Mouse (Mus musculus) liver, postnatal 0 days (tissue): ENCODE results near the gene Galnt10. TPM values are rescaled to one million over a fixed set of nuclear protein-coding genes. Genes with fewer than 3 reads are reported as not detected.

ENCODE experiments used
- ATAC-seq: fragments of 200-750 bp; cut with Nextera tagmentation; 2 replicates; pipeline ENCODE4 v1.8.0; 2017; ENCODE audit warnings: mild to moderate bottlenecking, moderate library complexity
- DNase-seq: peaks from one replicate; pipeline ENCODE4 v3.0.0-alpha.2; 2016
- H3K27ac ChIP-seq: fragments of 300-500 bp; sonication (generic); 2 replicates; pipeline ENCODE4 v1.5.1; 2014; ENCODE audit warnings: antibody characterized with exemption, moderate library complexity, mild to moderate bottlenecking, low read depth
- H3K27me3 ChIP-seq: fragments of 300-500 bp; sonication (generic); 2 replicates; pipeline ENCODE4 v1.6.1; 2014; ENCODE audit warnings: low read length, control low read depth, mixed read lengths; ENCODE audit not compliant: insufficient read depth
- H3K36me3 ChIP-seq: fragments of 300-500 bp; sonication (generic); replicated peaks from 2 replicates; pipeline ENCODE4 v1.6.1; 2014; ENCODE audit warnings: mild to moderate bottlenecking, control low read depth, low read length, moderate library complexity, mixed read lengths; ENCODE audit not compliant: insufficient read depth
- H3K4me1 ChIP-seq: fragments of 300-500 bp; sonication (generic); 2 replicates; pipeline ENCODE4 v1.6.1; 2014; ENCODE audit warnings: antibody characterized with exemption, mild to moderate bottlenecking, control low read depth; ENCODE audit not compliant: insufficient read depth
- H3K4me2 ChIP-seq: fragments of 300-500 bp; sonication (generic); 2 replicates; pipeline ENCODE4 v1.6.1; 2014; ENCODE audit warnings: low read depth, mild to moderate bottlenecking, low read length, moderate library complexity, mixed read lengths
- H3K4me3 ChIP-seq: fragments of 300-500 bp; sonication (generic); 2 replicates; pipeline ENCODE4 v1.5.1; 2014; ENCODE audit warnings: low read depth, low read length
- H3K9ac ChIP-seq: fragments of 300-500 bp; sonication (generic); replicated peaks from 2 replicates; pipeline ENCODE4 v1.6.1; 2014; ENCODE audit warnings: mild to moderate bottlenecking, moderate library complexity
- H3K9me3 ChIP-seq: fragments of 300-500 bp; sonication (generic); 2 replicates; pipeline ENCODE4 v1.6.1; 2016; ENCODE audit warnings: mild to moderate bottlenecking, control low read depth, low read length, mixed read lengths
- CTCF ChIP-seq: sonication (generic); IDR thresholded peaks from 2 replicates; pipeline ENCODE4 v1.5.1; 2016; ENCODE audit warnings: antibody characterized with exemption, low read depth
- EP300 ChIP-seq: IDR thresholded peaks from 2 replicates; pipeline ENCODE4 v1.6.1; 2016; ENCODE audit warnings: antibody characterized with exemption, low read depth, mild to moderate bottlenecking
- WGBS: fragments of 180-500 bp; shearing (Covaris S2); extraction: QIAGEN DNeasy Blood & Tissue Kit; methylation state at CpG from one replicate; pipeline ENCODE4 v1.1.7; 2014; ENCODE audit not compliant: insufficient replicate concordance; 5-methylcytosine and 5-hydroxymethylcytosine counted together
- polyA plus RNA-seq: library from polyadenylated mRNA; unstranded; fragments of >200 nt; fragmentation: Nextera tagmentation; extraction: Ambion mirVana; gene quantifications from 2 replicates; pipeline ENCODE4 v1.2.1, GENCODE M21; 2015

Galnt10 gene
- polyA plus RNA-seq, 1 experiment from 2014 or later = 8.2 TPM

- ATAC-seq = no peak
- TF ChIP-seq EP300 = 0 out of 2 replicates have a peak, but pooled peaks have one; percentile 18
- no peak for TF ChIP-seq CTCF
- 69% methylated on average over 6 of the region's 6 CpGs for WGBS
These were observed 68.7 kb downstream of the Galnt10 start for GRCm38 (mm10) chr11:57713960-57714359.

DNA sequence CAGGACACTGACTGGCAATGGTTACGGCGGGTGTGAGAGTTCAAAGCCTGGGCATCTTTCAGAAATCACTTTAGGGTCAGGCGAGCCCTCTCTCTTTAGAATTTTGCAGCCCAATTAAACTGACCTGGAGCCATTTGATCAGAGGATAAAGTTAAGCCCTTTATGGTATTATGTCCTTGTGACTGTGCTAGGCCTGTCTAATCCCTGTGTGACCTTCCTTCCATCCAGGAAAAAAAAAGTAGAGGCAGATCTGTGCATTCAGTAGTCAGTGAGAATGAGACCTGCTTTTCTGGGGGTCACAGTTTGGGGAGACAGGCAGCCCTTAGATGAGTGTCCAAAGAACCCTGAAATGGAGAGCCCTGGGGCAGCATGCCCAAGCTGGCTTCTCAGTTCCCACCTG is 71.5 kb downstream of the Galnt10 start:
- no peak overlapping the region for H3K4me2 ChIP-seq
- WGBS = 82% methylated on average over 3 of the region's 3 CpGs
- H3K27me3 ChIP-seq = no peaks in the 10 kb centered on the region
- no peaks in the 10 kb centered on the region for H3K9me3 ChIP-seq
- DNase-seq (no peak), ATAC-seq (no peak)
- no peak overlapping the region for H3K4me3 ChIP-seq
- H3K36me3 ChIP-seq = peaks cover 3% of the 10 kb centered on the region; the same call in 1 of the 2 replicates
- no peak for TF ChIP-seq EP300
- no peak for TF ChIP-seq CTCF
- peaks cover 4% of the 10 kb centered on the region; the same call in 1 of the 2 replicates for H3K4me1 ChIP-seq
- no peak overlapping the region for H3K27ac ChIP-seq
- H3K9ac ChIP-seq = no peak overlapping the region

More at GRCm38 (mm10) chr11:57713960-57714359, 68.7 kb downstream of the Galnt10 start:
- no peak for DNase-seq
- no peak overlapping the region for H3K4me2 ChIP-seq
- H3K9me3 ChIP-seq = no peaks in the 10 kb centered on the region
- H3K4me1 ChIP-seq = peaks cover 4% of the 10 kb centered on the region; the same call in 1 of the 2 replicates
- 0 out of 2 replicates have a peak, but pooled peaks cover 2% of the 10 kb centered on the region for H3K36me3 ChIP-seq
- no peak overlapping the region for H3K9ac ChIP-seq
- H3K4me3 ChIP-seq = no peak overlapping the region
- H3K27me3 ChIP-seq = no peaks in the 10 kb centered on the region
- no peak overlapping the region for H3K27ac ChIP-seq

GRCm38 (mm10) chr11:57717432-57717831 is 72.2 kb downstream of the Galnt10 start:
- H3K9me3 ChIP-seq = no peaks in the 10 kb centered on the region
- no peak for TF ChIP-seq EP300
- no peak for TF ChIP-seq CTCF
- no peak overlapping the region for H3K9ac ChIP-seq
- no peaks in the 10 kb centered on the region for H3K4me1 ChIP-seq
- no peaks in the 10 kb centered on the region for H3K27me3 ChIP-seq
- no peak overlapping the region for H3K27ac ChIP-seq
- no peak overlapping the region for H3K4me3 ChIP-seq
- no peak for ATAC-seq
- WGBS = 80% methylated on average over 3 of the region's 3 CpGs
- no peak overlapping the region for H3K4me2 ChIP-seq
- H3K36me3 ChIP-seq = peaks cover 3% of the 10 kb centered on the region; the same call in 1 of the 2 replicates
- no peak for DNase-seq

DNA sequence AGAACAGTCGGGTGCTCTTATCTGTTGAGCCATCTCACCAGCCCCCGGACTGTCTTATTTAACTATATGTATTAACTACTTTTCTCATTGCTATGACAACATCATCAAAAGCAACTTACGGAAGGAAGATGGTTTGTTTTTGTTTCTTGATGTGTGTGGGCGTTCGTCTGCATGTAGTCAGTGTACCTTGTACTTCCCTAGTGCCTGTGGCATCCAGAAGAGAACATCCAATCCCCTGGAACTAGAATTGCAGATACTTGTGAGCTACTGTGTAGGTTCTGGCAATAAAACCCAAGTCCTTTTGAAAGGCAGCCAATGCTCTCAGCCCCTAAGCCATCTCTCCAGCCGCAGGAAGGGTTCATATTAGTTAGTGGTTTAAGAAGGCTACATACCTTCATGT is 72.8 kb downstream of the Galnt10 start:
- H3K9me3 ChIP-seq = no peaks in the 10 kb centered on the region
- ATAC-seq = no peak
- no peak overlapping the region for H3K27ac ChIP-seq
- H3K4me3 ChIP-seq = no peak overlapping the region
- WGBS = 94% methylated on average over 6 of the region's 6 CpGs
- peaks cover 3% of the 10 kb centered on the region; the same call in 1 of the 2 replicates for H3K36me3 ChIP-seq
- H3K4me2 ChIP-seq = no peak overlapping the region
- H3K4me1 ChIP-seq = no peaks in the 10 kb centered on the region
- H3K27me3 ChIP-seq = no peaks in the 10 kb centered on the region
- H3K9ac ChIP-seq = no peak overlapping the region
- DNase-seq = no peak
- TF ChIP-seq CTCF (no peak), EP300 (no peak)

DNA sequence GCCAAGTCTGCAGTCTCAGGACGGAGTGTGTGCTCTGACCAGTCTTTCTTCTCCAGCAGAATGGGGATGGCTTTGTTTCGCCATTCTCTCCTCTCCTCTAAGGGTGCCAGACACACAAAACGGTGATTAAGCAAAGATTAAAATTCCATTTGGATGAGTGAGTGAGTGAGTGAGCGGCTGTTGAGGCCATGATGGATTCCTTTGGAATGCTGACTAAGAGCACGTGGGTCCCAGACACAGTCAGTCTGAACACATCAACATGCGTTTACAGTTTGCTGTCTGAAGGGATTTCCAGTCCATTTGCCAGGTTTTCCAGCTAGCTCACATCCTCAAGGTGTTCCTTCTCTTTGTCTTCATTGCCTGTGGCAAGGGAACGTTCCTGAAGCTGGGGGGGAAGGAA is 74.4 kb downstream of the Galnt10 start:
- no peak overlapping the region for H3K9ac ChIP-seq
- no peak overlapping the region for H3K4me2 ChIP-seq
- DNase-seq (no peak), ATAC-seq (no peak)
- H3K27me3 ChIP-seq = no peaks in the 10 kb centered on the region
- no peak overlapping the region for H3K4me3 ChIP-seq
- WGBS = 76% methylated on average over 7 of the region's 7 CpGs
- H3K36me3 ChIP-seq = peaks cover 6% of the 10 kb centered on the region; the same call in 1 of the 2 replicates
- TF ChIP-seq EP300 (no peak), CTCF (no peak)
- H3K27ac ChIP-seq = no peak overlapping the region
- H3K4me1 ChIP-seq = no peaks in the 10 kb centered on the region
- H3K9me3 ChIP-seq = no peaks in the 10 kb centered on the region

GRCm38 (mm10) chr11:57720076-57720475 is 74.8 kb downstream of the Galnt10 start:
- WGBS = 87% methylated on average over 6 of the region's 6 CpGs
- Histone ChIP-seq H3K9me3 (no peaks in the 10 kb centered on the region), H3K36me3 (peaks cover 6% of the 10 kb centered on the region; the same call in 1 of the 2 replicates), H3K4me2 (no peak overlapping the region), H3K4me1 (no peaks in the 10 kb centered on the region), H3K27me3 (no peaks in the 10 kb centered on the region), H3K4me3 (no peak overlapping the region), H3K9ac (no peak overlapping the region), H3K27ac (no peak overlapping the region)
- no peak for ATAC-seq
- no peak for TF ChIP-seq CTCF
- TF ChIP-seq EP300 = no peak
- no peak for DNase-seq
